Comparison of ENCODE assay signal across 24 mouse cellular contexts in the genomic region with DNA sequence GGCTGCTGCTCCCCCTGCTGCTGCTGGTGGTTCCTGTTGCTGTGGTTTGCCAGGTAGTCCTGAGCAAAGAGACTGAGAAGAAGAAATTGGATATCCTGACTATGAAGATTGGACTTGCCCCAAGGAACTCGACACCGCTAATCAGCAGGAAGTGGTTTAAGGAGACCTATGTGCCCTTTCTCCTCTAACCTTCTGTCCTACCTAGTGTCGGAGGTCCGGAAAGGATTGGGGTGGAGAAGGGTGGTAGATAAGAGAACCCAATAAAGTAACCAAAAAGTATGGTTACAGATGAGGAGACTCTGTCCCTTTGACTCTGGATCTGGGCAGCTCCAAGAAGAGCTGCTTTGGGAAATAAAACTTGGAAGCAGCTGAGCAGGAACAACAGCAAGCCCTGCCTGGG.
DNase-seq lines count a peak whose midpoint lies in the region; ATAC-seq and TF ChIP-seq lines count a peak whose summit lies in the region.
"Had no signal": no experiment of that assay in that cellular context is flagged by ENCODE, and none has a peak within 500 bp of the region (broad histone marks: within the 10 kb centered on the region; RNA-seq: fewer than 3 reads in every experiment).

No protein-coding gene starts in this region.

- no peak overlapping the region for H3K4me2 ChIP-seq in stomach, postnatal 0 days (replicated peaks; ENCODE audit: low read depth)
- H3K4me2 ChIP-seq: embryonic facial prominence, embryonic 12.5 days; forebrain, embryonic 13.5 days; forebrain, embryonic 15.5 days had no signal

- H3K27ac ChIP-seq in MEL (ENCODE audit: control insufficient read depth, low read depth, low read length), result peak overlapping the region; percentile 42
- H3K27ac ChIP-seq in stomach, postnatal 0 days (replicated peaks), result no peak overlapping the region
- H3K27ac ChIP-seq: embryonic facial prominence, embryonic 10.5 days; embryonic facial prominence, embryonic 12.5 days; forebrain, embryonic 13.5 days; forebrain, embryonic 15.5 days had no signal

- TF ChIP-seq POLR2A in MEL (IDR thresholded peaks at IDR 0.05; ENCODE audit: control insufficient read depth in 1 of 2, insufficient read depth in 1 of 2, low read depth in 1 of 2, low read length in 2 of 2, poor library complexity in 1 of 2), result no peak

- peaks cover 13 to 16% of the 10 kb centered on the region in 2 experiments for H3K4me1 ChIP-seq in MEL (ENCODE audit: control insufficient read depth in 1 of 2, insufficient read depth in 2 of 2, low read length in 2 of 2)
- H3K4me1 ChIP-seq in stomach, postnatal 0 days (replicated peaks; ENCODE audit: control insufficient read depth, insufficient read depth), result no peaks in the 10 kb centered on the region
- H3K4me1 ChIP-seq: embryonic facial prominence, embryonic 12.5 days; forebrain, embryonic 13.5 days; forebrain, embryonic 15.5 days had no signal

- TF ChIP-seq EP300 in MEL (IDR thresholded peaks at IDR 0.05; ENCODE audit: low read depth in 1 of 2, low read length in 2 of 2), result peak; percentile 51 to 76
- TF ChIP-seq EP300 in stomach, postnatal 0 days (optimal IDR thresholded peaks at IDR 0.05), result no peak

- H3K9me3 ChIP-seq in MEL (replicated peaks; ENCODE audit: insufficient read depth, low read length), result no peaks in the 10 kb centered on the region
- no peaks in the 10 kb centered on the region for H3K9me3 ChIP-seq in stomach, postnatal 0 days (ENCODE audit: control insufficient read depth, low read length)
- H3K9me3 ChIP-seq: embryonic facial prominence, embryonic 10.5 days; embryonic facial prominence, embryonic 12.5 days; forebrain, embryonic 13.5 days; forebrain, embryonic 15.5 days; G1E had no signal

- no peak for TF ChIP-seq CTCF in MEL (IDR thresholded peaks at IDR 0.05 in 2 of 3, conservative IDR thresholded peaks at IDR 0.05 in 1 of 3; ENCODE audit: control insufficient read depth in 1 of 3, insufficient read depth in 1 of 3, low read depth in 2 of 3, low read length in 3 of 3, poor library complexity in 1 of 3, severe bottlenecking in 1 of 3)
- no peak for TF ChIP-seq CTCF in stomach, postnatal 0 days (IDR thresholded peaks at IDR 0.05; ENCODE audit: low read depth)

- ATAC-seq in megakaryocyte progenitor cell, adult 5-6 weeks (replicated peaks; ENCODE audit: poor library complexity), result peak; percentile 17; the same call in 1 of the 2 replicates
- peak; percentile 10; the same call in 1 of the 2 replicates for ATAC-seq in stomach, postnatal 0 days (ENCODE audit: low FRiP score, low TSS enrichment)
- ATAC-seq: CD4-positive, CD25-positive, alpha-beta regulatory T cell, adult 4 months; forebrain, embryonic 13.5 days; forebrain, embryonic 15.5 days; forebrain, postnatal 0 days had no signal

- WGBS in stomach, postnatal 0 days, result 62% methylated on average over 4 of the region's 4 CpGs

- H3K27me3 ChIP-seq in MEL (ENCODE audit: control insufficient read depth in 1 of 2, insufficient read depth in 2 of 2, low read length in 2 of 2), result no peaks in the 10 kb centered on the region
- no peaks in the 10 kb centered on the region for H3K27me3 ChIP-seq in stomach, postnatal 0 days (ENCODE audit: control insufficient read depth, insufficient read depth, low read length)
- H3K27me3 ChIP-seq: CH12.LX; embryonic facial prominence, embryonic 12.5 days; forebrain, embryonic 13.5 days; forebrain, embryonic 15.5 days had no signal

- H3K36me3 ChIP-seq in MEL (ENCODE audit: control insufficient read depth in 1 of 2, insufficient read depth in 2 of 2, low read length in 2 of 2), result peaks cover 0 to 18% of the 10 kb centered on the region in 2 experiments; a peak in 2 of 4 replicates
- H3K36me3 ChIP-seq in stomach, postnatal 0 days (ENCODE audit: control insufficient read depth, insufficient read depth, low read length), result no peaks in the 10 kb centered on the region
- H3K36me3 ChIP-seq: embryonic facial prominence, embryonic 10.5 days; embryonic facial prominence, embryonic 12.5 days; forebrain, embryonic 15.5 days; G1E had no signal

- TF ChIP-seq RAD21 in MEL (IDR thresholded peaks at IDR 0.05; ENCODE audit: low read depth, low read length), result no peak

- H3K79me2 ChIP-seq in MEL (ENCODE audit: control insufficient read depth, insufficient read depth, low read length, poor library complexity), result no peaks in the 10 kb centered on the region

- H3K4me3 ChIP-seq in MEL (ENCODE audit: control insufficient read depth in 1 of 2, insufficient read depth in 1 of 2, low read depth in 2 of 2, low read length in 2 of 2), result no peak overlapping the region
- no peak overlapping the region for H3K4me3 ChIP-seq in stomach, postnatal 0 days (ENCODE audit: low read depth, low read length)
- H3K4me3 ChIP-seq: embryonic facial prominence, embryonic 10.5 days; embryonic facial prominence, embryonic 12.5 days; forebrain, embryonic 13.5 days; forebrain, embryonic 15.5 days had no signal

- DNase-seq in 416B (ENCODE audit: low read depth) (peak; percentile 75), MEL (ENCODE audit: low read depth, low spot score) (peak; percentile 65)
- no peak for DNase-seq in stomach, postnatal 0 days (ENCODE audit: low spot score)
- DNase-seq in gastrocnemius, postnatal 25 days, result no peak
- DNase-seq in lung, postnatal 25 days (ENCODE audit: low spot score), result no peak
- DNase-seq in cerebellum, postnatal 36 days, result no peak
- DNase-seq: adrenal gland, adult 8-10 months; adrenal gland, postnatal 14 days; adrenal gland, postnatal 36 days; B cell, adult 2 months; cerebellum, adult 11-12 months; cerebellum, adult 2 months; cerebellum, adult 9-10 months; cerebellum, postnatal 10 days; cerebellum, postnatal 25 days; forebrain, postnatal 0 days had no signal

- H3K9ac ChIP-seq in MEL (ENCODE audit: control insufficient read depth, low read depth, low read length, poor library complexity, severe bottlenecking), result no peak overlapping the region
- no peak overlapping the region for H3K9ac ChIP-seq in stomach, postnatal 0 days (ENCODE audit: low read length)
- H3K9ac ChIP-seq: embryonic facial prominence, embryonic 12.5 days; forebrain, embryonic 13.5 days; forebrain, embryonic 15.5 days; forebrain, postnatal 0 days had no signal

TF ChIP-seq in MEL, 35 proteins besides CTCF, POLR2A, EP300 and RAD21:
- TF ChIP-seq SIN3A (IDR thresholded peaks at IDR 0.05; ENCODE audit: low read length) (0 out of 2 replicates have a peak, but pooled peaks have one; percentile 12), RCOR1 (IDR thresholded peaks at IDR 0.05; ENCODE audit: low read depth, low read length) (peak; percentile 46; the same call in 1 of the 2 replicates), HCFC1 (IDR thresholded peaks at IDR 0.05; ENCODE audit: low read depth, low read length) (no peak), POLR2AphosphoS2 (IDR thresholded peaks at IDR 0.05; ENCODE audit: low read length) (no peak), TBP (IDR thresholded peaks at IDR 0.05; ENCODE audit: low read depth, low read length) (no peak), USF1 (IDR thresholded peaks at IDR 0.05; ENCODE audit: low read depth, low read length) (no peak), MXI1 (IDR thresholded peaks at IDR 0.05; ENCODE audit: low read depth, low read length) (no peak), MYC (IDR thresholded peaks at IDR 0.05; ENCODE audit: low read depth, low read length) (no peak), MYB (IDR thresholded peaks at IDR 0.05; ENCODE audit: low read depth, low read length) (no peak), UBTF (IDR thresholded peaks at IDR 0.05; ENCODE audit: borderline replicate concordance, insufficient read depth, low read depth, low read length) (no peak), MAX (IDR thresholded peaks at IDR 0.05; ENCODE audit: low read length) (no peak), TCF12 (IDR thresholded peaks at IDR 0.05; ENCODE audit: low read depth, low read length) (no peak), ETS1 (IDR thresholded peaks at IDR 0.05; ENCODE audit: low read depth, low read length) (peak; percentile 15; the same call in 1 of the 2 replicates), MEF2A (IDR thresholded peaks at IDR 0.05; ENCODE audit: extremely low read depth, insufficient replicate concordance, low read depth, low read length, poor library complexity, severe bottlenecking) (no peak), NRF1 (IDR thresholded peaks at IDR 0.05; ENCODE audit: insufficient read depth, low read depth, low read length, poor library complexity, severe bottlenecking) (no peak), KAT2A (conservative IDR thresholded peaks at IDR 0.05; ENCODE audit: low read depth, low read length) (no peak), GATA1 (IDR thresholded peaks at IDR 0.05; ENCODE audit: low read depth, low read length) (peak; percentile 48; the same call in 1 of the 2 replicates), NELFE (IDR thresholded peaks at IDR 0.05; ENCODE audit: low read depth, low read length) (no peak), JUND (IDR thresholded peaks at IDR 0.05; ENCODE audit: low read depth, low read length) (no peak), USF2 (IDR thresholded peaks at IDR 0.05; ENCODE audit: borderline replicate concordance in 1 of 2, insufficient read depth in 1 of 2, low read depth in 1 of 2, low read length in 2 of 2) (no peak), GABPA (IDR thresholded peaks at IDR 0.05; ENCODE audit: low read depth, low read length) (no peak), ZMIZ1 (IDR thresholded peaks at IDR 0.05; ENCODE audit: low read depth, low read length) (no peak), ELF1 (IDR thresholded peaks at IDR 0.05; ENCODE audit: low read depth, low read length) (no peak), MAFK (IDR thresholded peaks at IDR 0.05; ENCODE audit: borderline replicate concordance, low read depth, low read length) (no peak), ZKSCAN1 (IDR thresholded peaks at IDR 0.05; ENCODE audit: low read depth, low read length) (no peak), E2F4 (IDR thresholded peaks at IDR 0.05; ENCODE audit: borderline replicate concordance, low read depth, low read length) (no peak), POLR2AphosphoS5 (IDR thresholded peaks at IDR 0.05; ENCODE audit: borderline replicate concordance, low read depth, low read length) (no peak), BHLHE40 (IDR thresholded peaks at IDR 0.05; ENCODE audit: borderline replicate concordance, low read depth, low read length) (no peak), ZNF384 (IDR thresholded peaks at IDR 0.05; ENCODE audit: low read depth, low read length) (no peak), CHD2 (IDR thresholded peaks at IDR 0.05; ENCODE audit: low read length) (no peak), SMC3 (IDR thresholded peaks at IDR 0.05; ENCODE audit: low read depth, low read length) (no peak), CHD1 (IDR thresholded peaks at IDR 0.05; ENCODE audit: low read depth, low read length) (no peak)

Comparison
In these comparisons a context has a peak if more than half of its experiments do, and no peak if none do; other contexts are left out.
1. DNase-seq: peak in 416B (single experiment) and MEL (single experiment); none in stomach, postnatal 0 days (single experiment), gastrocnemius, postnatal 25 days (single experiment), lung, postnatal 25 days (single experiment) and cerebellum, postnatal 36 days (0 of 2).